Mouse (Mus musculus): Measurements from ENCODE around the gene Olfr548-ps1.
"Not testable (repeated sequence)": the region's sequence is repeated elsewhere in the genome, so short reads cannot be mapped to it uniquely, and the experiment has no call there.

Olfr548-ps1 gene

GRCm38 (mm10) chr7:102540596-102540995 lies at the start of gene Olfr548-ps1:
TSS of gene Olfr548-ps1 (plus strand) at chr7:102540896.
- in situ Hi-C loops (cut with MboI; ENCODE audit: low pct_unique_long_range_greater_than_20kb in 1 of 2, low sequenced_read_pairs in 2 of 2, unreplicated experiment in 1 of 2) = no loop called here

GRCm38 (mm10) chr7:102494416-102494815 lies 46.3 kb upstream of the Olfr548-ps1 start:
- in situ Hi-C loops (cut with MboI; ENCODE audit: low pct_unique_long_range_greater_than_20kb in 1 of 2, low sequenced_read_pairs in 2 of 2, unreplicated experiment in 1 of 2) = not testable (repeated sequence)

DNA sequence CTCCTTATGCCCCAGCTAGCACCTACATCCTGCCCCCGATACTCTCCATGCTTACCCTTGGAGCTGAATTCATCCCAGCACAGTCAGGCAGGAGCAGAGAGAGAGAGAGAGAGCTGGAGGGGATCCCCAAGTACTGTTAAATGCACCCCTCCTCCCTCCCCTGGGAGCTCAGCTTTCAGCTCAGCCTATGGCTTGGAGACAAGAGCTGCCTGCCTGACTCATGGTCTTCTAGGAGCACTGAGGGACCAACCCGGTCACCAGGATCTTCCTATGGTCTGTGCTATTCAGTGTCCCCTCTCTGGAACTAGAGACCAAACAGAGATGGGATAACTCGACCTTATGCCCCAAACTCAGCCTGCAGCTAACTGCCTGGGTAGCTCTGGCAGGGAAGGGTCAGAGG lies 41.2 kb upstream of the Olfr548-ps1 start, which contains the start of gene Olfr545:
Gene Olfr545, minus strand, starts transcription at position 101 of the 400 bp plus-strand sequence.
- in situ Hi-C loops (cut with MboI; ENCODE audit: low pct_unique_long_range_greater_than_20kb in 1 of 2, low sequenced_read_pairs in 2 of 2, unreplicated experiment in 1 of 2) = no loop called here

DNA sequence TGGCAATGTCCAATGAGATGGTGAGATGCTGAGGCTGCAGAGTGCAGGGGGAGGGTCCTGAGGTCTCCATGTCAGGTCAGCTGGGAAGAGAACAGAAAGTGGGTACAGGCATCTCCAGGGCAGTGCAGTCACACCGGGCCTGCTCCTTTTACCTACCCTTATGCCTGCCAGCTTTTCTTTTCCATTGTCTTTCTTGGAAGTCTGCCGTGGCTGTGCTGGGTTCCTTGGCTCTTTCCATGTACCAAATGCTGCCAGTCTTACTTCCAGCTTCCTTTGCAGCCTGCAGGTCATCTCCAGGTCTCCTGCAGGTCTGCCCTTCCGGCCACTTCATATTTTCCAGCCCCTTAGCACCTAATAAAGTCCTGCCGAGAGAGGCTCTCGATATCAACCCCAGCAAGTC lies 38.7 kb upstream of the Olfr548-ps1 start:
- in situ Hi-C loops (cut with MboI; ENCODE audit: low pct_unique_long_range_greater_than_20kb in 1 of 2, low sequenced_read_pairs in 2 of 2, unreplicated experiment in 1 of 2) = loop anchor here (10.0 to 25.0 kb wide), 3 partner anchors 183 to 410 kb away; partner anchors contain the start of genes Trim68 (in 2 of the 2), Olfr557 (in 1 of the 2), Olfr571 (in 1 of the 2) and Olfr572 (in 1 of the 2)

DNA sequence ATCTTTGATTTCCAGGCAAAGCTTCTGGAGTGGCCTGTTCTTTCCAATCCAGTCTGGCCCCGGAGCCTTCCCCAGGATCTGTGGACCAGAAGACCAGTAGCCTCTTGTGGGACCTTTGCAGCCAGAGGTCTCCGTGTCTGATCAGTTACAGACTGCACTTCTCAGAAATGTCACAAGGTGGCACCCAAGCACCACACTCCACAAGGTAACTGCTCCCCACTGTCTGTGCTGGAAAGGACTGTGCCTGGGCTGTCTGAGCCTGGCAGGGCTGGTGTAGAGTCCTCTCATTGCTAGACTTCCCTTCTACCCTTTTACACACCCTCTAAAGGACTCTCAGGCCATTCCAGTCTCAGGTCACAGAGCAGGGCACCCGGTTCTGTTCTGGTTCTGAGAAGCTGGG lies 33.8 kb upstream of the Olfr548-ps1 start:
- in situ Hi-C loops (cut with MboI; ENCODE audit: low pct_unique_long_range_greater_than_20kb in 1 of 2, low sequenced_read_pairs in 2 of 2, unreplicated experiment in 1 of 2) = loop anchor here (10.0 to 25.0 kb wide), 3 partner anchors 178 to 405 kb away; partner anchors contain the start of genes Trim68 (in 2 of the 2), Olfr557 (in 1 of the 2), Olfr571 (in 1 of the 2) and Olfr572 (in 1 of the 2)

DNA sequence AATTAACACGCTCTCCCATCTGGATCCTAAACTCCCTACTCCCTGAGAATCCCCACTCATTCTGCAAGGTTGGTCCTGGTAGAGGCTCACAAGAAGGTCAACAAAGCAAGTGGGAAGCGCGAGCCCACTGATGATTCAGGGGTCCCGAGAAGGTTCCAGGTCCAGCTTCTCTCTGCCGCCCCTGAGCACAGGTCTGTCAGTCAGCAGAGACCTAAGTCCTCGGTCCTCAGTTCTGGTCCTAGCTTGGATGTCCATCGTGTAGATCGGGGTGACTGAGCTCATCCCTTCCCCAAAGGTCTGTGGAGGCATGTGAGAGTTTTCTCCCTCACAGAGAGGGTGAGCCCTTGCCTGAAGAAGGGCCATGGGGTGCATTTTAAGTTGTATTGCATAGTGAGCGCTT lies 32.6 kb upstream of the Olfr548-ps1 start:
- in situ Hi-C loops (cut with MboI; ENCODE audit: low pct_unique_long_range_greater_than_20kb in 1 of 2, low sequenced_read_pairs in 2 of 2, unreplicated experiment in 1 of 2) = loop anchor here (10.0 to 25.0 kb wide), 3 partner anchors 177 to 404 kb away; partner anchors contain the start of genes Trim68 (in 2 of the 2), Olfr557 (in 1 of the 2), Olfr571 (in 1 of the 2) and Olfr572 (in 1 of the 2)

DNA sequence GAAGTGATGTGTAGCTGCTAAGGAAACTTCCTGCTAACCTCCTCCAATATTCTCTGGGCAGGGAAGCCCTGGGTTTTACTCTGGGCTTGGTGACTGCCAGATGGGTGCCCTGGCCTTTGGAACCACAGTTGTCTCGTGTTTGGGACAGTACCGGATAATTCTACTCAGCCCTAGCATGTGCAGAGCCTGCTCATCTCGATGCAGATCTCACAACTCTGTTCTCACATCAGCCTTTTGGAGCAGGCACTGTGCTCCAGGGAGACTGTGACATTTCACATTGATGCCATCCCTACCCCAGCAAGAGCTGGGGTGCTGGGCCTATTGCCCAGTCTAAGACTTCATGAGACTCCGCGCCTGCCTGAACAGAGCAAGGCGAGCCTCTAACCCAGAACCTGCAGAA lies 32.0 kb upstream of the Olfr548-ps1 start:
- in situ Hi-C loops (cut with MboI; ENCODE audit: low pct_unique_long_range_greater_than_20kb in 1 of 2, low sequenced_read_pairs in 2 of 2, unreplicated experiment in 1 of 2) = loop anchor here (10.0 to 25.0 kb wide), 3 partner anchors 176 to 404 kb away; partner anchors contain the start of genes Trim68 (in 2 of the 2), Olfr557 (in 1 of the 2), Olfr571 (in 1 of the 2) and Olfr572 (in 1 of the 2)

GRCm38 (mm10) chr7:102509726-102510125 lies 31.0 kb upstream of the Olfr548-ps1 start:
- in situ Hi-C loops (cut with MboI; ENCODE audit: low pct_unique_long_range_greater_than_20kb in 1 of 2, low sequenced_read_pairs in 2 of 2, unreplicated experiment in 1 of 2) = loop anchor here (10.0 to 25.0 kb wide), 4 partner anchors 175 to 405 kb away; partner anchors contain the start of genes Olfr571 (in 2 of the 2), Trim68 (in 2 of the 2), Olfr557 (in 1 of the 2) and Olfr572 (in 1 of the 2)

DNA sequence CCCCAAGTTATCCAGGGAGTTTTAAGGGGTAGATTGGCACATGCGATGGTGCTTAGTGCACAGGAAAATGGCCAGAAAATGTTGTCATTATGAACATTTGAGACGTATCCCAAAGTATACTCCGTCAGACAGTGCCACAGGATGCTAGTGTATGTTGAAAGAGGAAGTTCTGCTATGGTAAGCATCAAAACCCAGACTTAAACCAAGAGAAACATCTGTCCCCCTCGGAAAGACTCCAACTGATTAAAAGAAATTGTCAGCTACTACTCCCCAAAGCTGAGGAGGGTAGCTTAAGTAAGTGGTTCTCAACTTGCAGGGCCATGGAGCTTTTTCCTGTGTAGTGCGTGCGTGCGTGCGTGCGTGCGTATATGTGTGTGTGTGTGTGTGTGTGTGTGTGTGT lies 28.8 kb upstream of the Olfr548-ps1 start:
- in situ Hi-C loops (cut with MboI; ENCODE audit: low pct_unique_long_range_greater_than_20kb in 1 of 2, low sequenced_read_pairs in 2 of 2, unreplicated experiment in 1 of 2) = loop anchor here (10.0 to 25.0 kb wide), 3 partner anchors 175 to 403 kb away; partner anchors contain the start of genes Olfr571 (in 2 of the 2), Olfr557 (in 1 of the 2), Olfr572 (in 1 of the 2) and Trim68 (in 1 of the 2)

DNA sequence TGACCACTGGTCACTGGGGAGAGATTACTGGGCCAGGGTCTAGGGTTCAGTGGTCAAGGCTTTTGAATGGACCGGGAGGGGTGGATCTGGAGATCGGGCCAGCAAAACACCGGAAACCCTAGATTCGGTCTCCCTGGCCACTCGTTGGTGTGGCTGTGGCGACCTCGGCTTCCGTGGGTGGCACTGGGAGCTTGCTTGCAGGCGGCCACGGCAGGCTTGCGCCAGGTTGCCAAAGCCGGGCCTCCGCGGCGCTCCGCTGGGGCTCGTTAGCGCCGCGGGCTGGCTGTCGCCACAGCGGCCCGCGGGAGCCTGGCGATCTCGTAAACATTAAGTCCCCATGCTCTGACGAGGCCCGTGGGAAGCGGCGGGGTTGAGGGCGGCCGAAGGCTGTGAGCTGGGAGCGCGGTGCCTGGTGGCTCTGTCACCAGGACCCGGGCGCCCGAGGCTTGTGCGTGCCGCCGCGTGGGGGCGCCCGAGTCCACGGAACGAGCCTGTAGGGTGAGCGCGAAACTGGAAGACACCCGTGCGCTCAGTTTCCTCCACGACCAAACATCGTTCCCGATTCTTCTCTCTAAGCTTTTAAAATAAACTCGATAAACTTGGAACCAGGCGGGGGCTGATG lies 27.8 kb upstream of the Olfr548-ps1 start:
- in situ Hi-C loops (cut with MboI; ENCODE audit: low pct_unique_long_range_greater_than_20kb in 1 of 2, low sequenced_read_pairs in 2 of 2, unreplicated experiment in 1 of 2) = loop anchor here (10.0 to 25.0 kb wide), 3 partner anchors 174 to 402 kb away; partner anchors contain the start of genes Olfr571 (in 2 of the 2), Olfr557 (in 1 of the 2), Olfr572 (in 1 of the 2) and Trim68 (in 1 of the 2)

- in situ Hi-C loops (cut with MboI; ENCODE audit: low pct_unique_long_range_greater_than_20kb in 1 of 2, low sequenced_read_pairs in 2 of 2, unreplicated experiment in 1 of 2) = loop anchor here (10.0 to 25.0 kb wide), 3 partner anchors 173 to 401 kb away; partner anchors contain the start of genes Olfr571 (in 2 of the 2), Olfr557 (in 1 of the 2), Olfr572 (in 1 of the 2) and Trim68 (in 1 of the 2)
Observed at GRCm38 (mm10) chr7:102514144-102514543, 26.6 kb upstream of the Olfr548-ps1 start.

DNA sequence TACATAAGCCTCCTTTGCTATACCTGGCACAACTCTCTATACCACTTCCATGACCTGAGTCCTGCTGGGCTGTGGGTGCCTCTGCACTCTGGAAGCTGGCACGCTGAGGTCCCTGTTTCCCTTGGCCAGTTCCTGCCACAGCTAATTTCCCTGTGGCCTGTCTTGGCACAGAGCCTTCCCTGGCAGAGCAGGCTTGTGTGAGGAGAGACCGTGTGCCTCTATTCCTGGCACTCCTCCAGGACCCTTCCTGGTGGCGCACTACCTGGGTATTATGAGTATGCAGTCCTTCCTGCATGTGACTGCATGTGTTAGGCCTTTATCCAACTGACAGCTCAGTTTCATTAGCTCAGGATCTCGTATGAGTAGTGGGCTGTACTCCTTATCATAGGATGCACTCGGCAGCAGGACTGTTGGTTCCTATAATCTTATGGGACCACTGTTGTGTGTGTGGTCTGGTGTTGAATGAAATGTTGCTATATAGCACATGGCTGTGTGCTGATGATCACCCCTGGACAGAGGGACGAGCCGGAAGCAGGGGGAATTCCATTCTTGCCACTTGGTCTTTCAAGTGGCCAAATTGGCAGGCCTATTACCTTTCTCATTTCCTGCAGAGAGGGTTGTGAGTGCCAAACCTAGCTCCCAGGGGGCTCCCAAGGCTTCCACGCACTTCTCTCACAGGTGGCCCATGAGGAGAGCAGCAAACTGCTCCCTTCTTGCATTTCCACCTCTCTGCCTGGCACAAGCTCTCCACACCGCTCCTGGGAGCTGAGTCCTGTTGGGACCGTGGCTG lies 24.2 kb upstream of the Olfr548-ps1 start:
- in situ Hi-C loops (cut with MboI; ENCODE audit: low pct_unique_long_range_greater_than_20kb in 1 of 2, low sequenced_read_pairs in 2 of 2, unreplicated experiment in 1 of 2) = loop anchor here (10.0 to 25.0 kb wide), 3 partner anchors 171 to 398 kb away; partner anchors contain the start of genes Olfr571 (in 2 of the 2), Olfr557 (in 1 of the 2), Olfr572 (in 1 of the 2) and Trim68 (in 1 of the 2)

DNA sequence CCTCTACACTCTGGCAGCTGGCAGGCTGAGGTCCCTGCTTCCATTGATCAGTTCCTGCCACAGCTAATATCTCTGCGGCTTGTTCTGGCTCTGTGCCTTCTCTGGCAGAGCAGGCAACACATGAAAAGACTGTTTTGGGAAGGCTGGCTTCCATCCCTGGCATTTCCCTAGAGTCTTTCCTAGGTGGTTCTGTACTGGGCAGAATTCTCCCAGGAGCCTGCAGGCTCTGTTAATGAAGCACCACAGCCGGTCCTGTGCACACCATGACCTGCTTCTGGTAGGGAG lies 23.7 kb upstream of the Olfr548-ps1 start:
- in situ Hi-C loops (cut with MboI; ENCODE audit: low pct_unique_long_range_greater_than_20kb in 1 of 2, low sequenced_read_pairs in 2 of 2, unreplicated experiment in 1 of 2) = loop anchor here (10.0 to 25.0 kb wide), 3 partner anchors 170 to 398 kb away; partner anchors contain the start of genes Olfr571 (in 2 of the 2), Olfr557 (in 1 of the 2), Olfr572 (in 1 of the 2) and Trim68 (in 1 of the 2)

DNA sequence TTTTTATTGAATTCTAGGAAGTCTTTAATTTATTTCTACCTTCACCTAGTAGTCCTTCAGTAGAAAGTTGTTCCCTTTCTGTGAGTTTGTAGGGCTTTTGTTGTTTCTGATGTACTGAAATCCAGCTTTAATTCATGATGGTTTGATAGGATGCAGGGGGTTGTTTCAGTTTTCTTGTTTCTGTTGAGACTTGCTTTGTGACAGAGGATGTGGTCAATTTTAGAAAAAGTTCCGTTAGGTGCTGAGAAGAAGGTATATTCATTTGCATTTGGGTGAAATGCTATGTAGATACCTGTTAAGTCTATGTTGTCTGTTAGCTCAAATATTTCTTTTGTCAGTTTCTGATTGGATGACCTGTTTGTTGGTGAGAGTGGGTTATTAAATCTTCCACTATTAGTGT lies 11.6 kb upstream of the Olfr548-ps1 start:
- in situ Hi-C loops (cut with MboI; ENCODE audit: low pct_unique_long_range_greater_than_20kb in 1 of 2, low sequenced_read_pairs in 2 of 2, unreplicated experiment in 1 of 2) = no loop called here

DNA sequence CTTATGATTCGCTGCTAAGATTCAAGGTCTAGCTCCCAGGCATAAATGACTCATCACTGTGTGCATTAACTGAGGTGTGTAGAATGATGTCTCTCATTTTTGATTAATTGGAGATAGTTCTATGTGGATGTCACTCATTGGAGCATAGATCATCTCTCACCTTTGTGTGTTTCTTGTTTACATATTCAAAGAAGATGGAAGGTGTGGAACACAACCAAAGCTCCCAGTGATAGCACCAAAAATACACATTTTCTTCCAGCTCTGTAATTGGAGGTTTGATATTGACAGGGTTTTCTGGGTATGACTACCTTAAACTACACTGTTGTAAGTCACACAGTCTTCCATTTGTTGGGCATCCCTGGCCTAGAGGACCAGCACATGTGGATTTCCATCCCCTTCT lies 6.2 kb upstream of the Olfr548-ps1 start, which contains the start of gene Olfr547:
Gene Olfr547, plus strand, starts transcription at position 301 of the 400 bp plus-strand sequence.
- in situ Hi-C loops (cut with MboI; ENCODE audit: low pct_unique_long_range_greater_than_20kb in 1 of 2, low sequenced_read_pairs in 2 of 2, unreplicated experiment in 1 of 2) = no loop called here

- in situ Hi-C loops (cut with MboI; ENCODE audit: low pct_unique_long_range_greater_than_20kb in 1 of 2, low sequenced_read_pairs in 2 of 2, unreplicated experiment in 1 of 2) = no loop called here
Observed at GRCm38 (mm10) chr7:102541251-102541650, 555 bp downstream of the Olfr548-ps1 start.

DNA sequence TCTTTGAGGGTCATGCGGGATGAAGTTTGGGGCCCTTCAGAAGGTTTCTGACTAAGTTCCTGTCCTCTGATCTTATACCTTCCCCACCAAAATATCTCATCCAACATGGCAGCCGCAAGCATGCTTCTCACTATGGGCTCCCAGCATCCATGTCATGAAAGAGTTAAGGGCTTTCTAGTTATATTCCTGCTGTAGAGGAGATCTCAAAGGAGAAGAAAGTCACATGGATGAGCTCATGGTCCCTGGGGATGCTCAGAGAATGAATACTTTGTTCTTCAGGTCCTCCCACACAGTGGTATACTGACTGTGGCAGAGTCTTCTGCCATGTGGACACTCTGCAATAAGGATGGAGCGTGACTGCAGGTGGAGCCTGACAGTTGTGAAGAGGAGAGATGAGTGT lies 8.9 kb downstream of the Olfr548-ps1 start, which contains the start of gene Olfr549:
Gene Olfr549, plus strand, starts transcription at position 301 of the 400 bp plus-strand sequence.
- in situ Hi-C loops (cut with MboI; ENCODE audit: low pct_unique_long_range_greater_than_20kb in 1 of 2, low sequenced_read_pairs in 2 of 2, unreplicated experiment in 1 of 2) = no loop called here

GRCm38 (mm10) chr7:102553279-102553678 lies 12.6 kb downstream of the Olfr548-ps1 start:
- in situ Hi-C loops (cut with MboI; ENCODE audit: low pct_unique_long_range_greater_than_20kb in 1 of 2, low sequenced_read_pairs in 2 of 2, unreplicated experiment in 1 of 2) = no loop called here
